Mouse (Mus musculus): ENCODE measurements at regions not wholly inside any gene's neighbourhood (a gene's known extent, or its start where the extent isn't known, plus 50 kb on each side); places are given as distances from the start of the nearest gene placed in this dataset.

- Histone ChIP-seq H3K36me3 (replicated peaks in 1 of 2; ENCODE audit: control insufficient read depth in 1 of 2, insufficient read depth in 1 of 2, low read length in 1 of 2) (no peaks in the 10 kb centered on the region), H3K27ac (ENCODE audit: insufficient read depth, low read depth) (no peak overlapping the region), H3K4me2 (ENCODE audit: insufficient read depth, low read depth, poor library complexity, severe bottlenecking) (no peak overlapping the region), H3K9ac (ENCODE audit: insufficient read depth, low read depth) (no peak overlapping the region), H3K4me3 (replicated peaks in 1 of 3; ENCODE audit: low read depth in 2 of 3, low read length in 2 of 3, poor library complexity in 1 of 3) (no peak overlapping the region), H3K79me2 (replicated peaks; ENCODE audit: control insufficient read depth, extremely low read depth, insufficient read depth, poor library complexity, severe bottlenecking) (no peaks in the 10 kb centered on the region), H3K4me1 (ENCODE audit: control insufficient read depth in 1 of 2, insufficient read depth in 2 of 2) (0 out of 4 replicates have a peak, but pooled peaks cover 0 to 2% of the 10 kb centered on the region in 2 experiments), H3K27me3 (replicated peaks) (peaks cover 6% of the 10 kb centered on the region), H3K9me3 (replicated peaks; ENCODE audit: low read length) (no peaks in the 10 kb centered on the region)
- TF ChIP-seq USF1 (IDR thresholded peaks at IDR 0.05; ENCODE audit: low read depth, low read length) (no peak), IRF4 (IDR thresholded peaks at IDR 0.05; ENCODE audit: low read depth, low read length) (no peak), MEF2A (IDR thresholded peaks at IDR 0.05; ENCODE audit: borderline replicate concordance, low read depth, low read length) (no peak), POLR2AphosphoS2 (IDR thresholded peaks at IDR 0.05; ENCODE audit: low read depth, low read length) (no peak), ETS1 (conservative IDR thresholded peaks at IDR 0.05; ENCODE audit: low read depth, low read length) (no peak), CHD1 (IDR thresholded peaks at IDR 0.05; ENCODE audit: low read depth, low read length) (no peak), POLR2A (IDR thresholded peaks at IDR 0.05; ENCODE audit: low read depth, low read length) (no peak), NRF1 (IDR thresholded peaks at IDR 0.05; ENCODE audit: low read depth, low read length) (no peak), TCF12 (IDR thresholded peaks at IDR 0.05; ENCODE audit: low read depth, low read length) (no peak), SMC3 (IDR thresholded peaks at IDR 0.05; ENCODE audit: low read depth, low read length) (no peak), E2F4 (IDR thresholded peaks at IDR 0.05; ENCODE audit: insufficient replicate concordance, low read depth, low read length) (no peak), USF2 (conservative IDR thresholded peaks at IDR 0.05; ENCODE audit: low read depth, low read length) (no peak)
- in situ Hi-C loops (cut with MboI; ENCODE audit: low pct_ligation_motif_present, low pct_unique_long_range_greater_than_20kb, low sequenced_read_pairs) (no loop called here), dilution Hi-C loops (cut with MboI; ENCODE audit: extremely low pct_ligation_motif_present, extremely low pct_unique_long_range_greater_than_20kb, low sequenced_read_pairs) (no loop called here)
- no peak for DNase-seq (ENCODE audit: extremely low read depth)
These were observed 687.4 kb downstream of the Gm826 start for GRCm38 (mm10) chr2:159646595-159646994.

- Histone ChIP-seq H3K4me2 (ENCODE audit: insufficient read depth, low read depth, poor library complexity, severe bottlenecking) (no peak overlapping the region), H3K79me2 (replicated peaks; ENCODE audit: control insufficient read depth, extremely low read depth, insufficient read depth, poor library complexity, severe bottlenecking) (no peaks in the 10 kb centered on the region), H3K9me3 (replicated peaks; ENCODE audit: low read length) (no peaks in the 10 kb centered on the region), H3K4me1 (ENCODE audit: control insufficient read depth in 1 of 2, insufficient read depth in 2 of 2) (no peaks in the 10 kb centered on the region), H3K9ac (ENCODE audit: insufficient read depth, low read depth) (no peak overlapping the region), H3K4me3 (replicated peaks in 1 of 3; ENCODE audit: low read depth in 2 of 3, low read length in 2 of 3, poor library complexity in 1 of 3) (no peak overlapping the region), H3K36me3 (replicated peaks in 1 of 2; ENCODE audit: control insufficient read depth in 1 of 2, insufficient read depth in 1 of 2, low read length in 1 of 2) (no peaks in the 10 kb centered on the region), H3K27ac (ENCODE audit: insufficient read depth, low read depth) (no peak overlapping the region), H3K27me3 (replicated peaks) (peaks cover 10% of the 10 kb centered on the region)
- no peak for TF ChIP-seq IRF4 (IDR thresholded peaks at IDR 0.05; ENCODE audit: low read depth, low read length)
- in situ Hi-C loops (cut with MboI; ENCODE audit: low pct_ligation_motif_present, low pct_unique_long_range_greater_than_20kb, low sequenced_read_pairs) = no loop called here
- dilution Hi-C loops (cut with MboI; ENCODE audit: extremely low pct_ligation_motif_present, extremely low pct_unique_long_range_greater_than_20kb, low sequenced_read_pairs) = no loop called here
- DNase-seq (ENCODE audit: extremely low read depth) = no peak
These were observed 681.7 kb downstream of the Gm826 start for GRCm38 (mm10) chr2:159652243-159652642.

- in situ Hi-C loops (cut with MboI; ENCODE audit: low pct_ligation_motif_present, low pct_unique_long_range_greater_than_20kb, low sequenced_read_pairs) = no loop called here
- Histone ChIP-seq H3K4me2 (ENCODE audit: insufficient read depth, low read depth, poor library complexity, severe bottlenecking) (no peak overlapping the region), H3K9ac (ENCODE audit: insufficient read depth, low read depth) (no peak overlapping the region), H3K9me3 (replicated peaks; ENCODE audit: low read length) (no peaks in the 10 kb centered on the region), H3K27ac (ENCODE audit: insufficient read depth, low read depth) (no peak overlapping the region), H3K36me3 (replicated peaks in 1 of 2; ENCODE audit: control insufficient read depth in 1 of 2, insufficient read depth in 1 of 2, low read length in 1 of 2) (no peaks in the 10 kb centered on the region), H3K4me1 (ENCODE audit: control insufficient read depth in 1 of 2, insufficient read depth in 2 of 2) (no peaks in the 10 kb centered on the region), H3K27me3 (replicated peaks) (peaks cover 6% of the 10 kb centered on the region), H3K4me3 (replicated peaks in 1 of 3; ENCODE audit: low read depth in 2 of 3, low read length in 2 of 3, poor library complexity in 1 of 3) (no peak overlapping the region), H3K79me2 (replicated peaks; ENCODE audit: control insufficient read depth, extremely low read depth, insufficient read depth, poor library complexity, severe bottlenecking) (no peaks in the 10 kb centered on the region)
- dilution Hi-C loops (cut with MboI; ENCODE audit: extremely low pct_ligation_motif_present, extremely low pct_unique_long_range_greater_than_20kb, low sequenced_read_pairs) = no loop called here
- TF ChIP-seq ZKSCAN1 (IDR thresholded peaks at IDR 0.05; ENCODE audit: borderline replicate concordance, low read depth, low read length) = no peak
- no peak for TF ChIP-seq NRF1 (IDR thresholded peaks at IDR 0.05; ENCODE audit: low read depth, low read length)
- TF ChIP-seq KAT2A (IDR thresholded peaks at IDR 0.05; ENCODE audit: insufficient replicate concordance, low read length) = no peak
- TF ChIP-seq HCFC1 (IDR thresholded peaks at IDR 0.05; ENCODE audit: low read depth, low read length) = no peak
- no peak for TF ChIP-seq ETS1 (conservative IDR thresholded peaks at IDR 0.05; ENCODE audit: low read depth, low read length)
- TF ChIP-seq USF1 (IDR thresholded peaks at IDR 0.05; ENCODE audit: low read depth, low read length) = no peak
- no peak for TF ChIP-seq ELF1 (IDR thresholded peaks at IDR 0.05; ENCODE audit: low read depth, low read length)
- no peak for TF ChIP-seq CHD1 (IDR thresholded peaks at IDR 0.05; ENCODE audit: low read depth, low read length)
- no peak for TF ChIP-seq IRF4 (IDR thresholded peaks at IDR 0.05; ENCODE audit: low read depth, low read length)
- TF ChIP-seq ZC3H11A (IDR thresholded peaks at IDR 0.05; ENCODE audit: low read depth, low read length) = no peak
- TF ChIP-seq POLR2AphosphoS2 (IDR thresholded peaks at IDR 0.05; ENCODE audit: low read depth, low read length) = no peak
- TF ChIP-seq JUN (IDR thresholded peaks at IDR 0.05; ENCODE audit: insufficient read depth, low read depth, low read length) = no peak
- no peak for TF ChIP-seq USF2 (conservative IDR thresholded peaks at IDR 0.05; ENCODE audit: low read depth, low read length)
- TF ChIP-seq BHLHE40 (IDR thresholded peaks at IDR 0.05; ENCODE audit: low read depth, low read length) = no peak
- DNase-seq (ENCODE audit: extremely low read depth) = no peak
These were observed 657.1 kb downstream of the Gm826 start for GRCm38 (mm10) chr2:159676845-159677244.
